Mouse (Mus musculus) layer of hippocampus, adult 8-10 months (tissue): ENCODE measurements around the gene Mal. TPM values are rescaled to one million over a fixed set of nuclear protein-coding genes. Genes with fewer than 3 reads are reported as not detected.
A peak's percentile ranks its signal among the peaks of the same experiment; 100 is the strongest.
"Not testable (repeated sequence)": the region's sequence is repeated elsewhere in the genome, so short reads cannot be mapped to it uniquely, and the experiment has no call there.

Source experiments
- DNase-seq, 2 experiments: peaks; one replicate each; pipeline ENCODE4 v3.0.0; 2022; ENCODE audit warnings: low spot score in 2 of 2
- total RNA-seq, 4 experiments: library from RNA; stranded (reverse); gene quantifications; 2 replicates each; pipeline ENCODE4 v1.2.4; 2022

The Mal gene
- total RNA-seq, 4 experiments from 2014 or later = 85.6 to 103 (median 87.1) TPM

DNA sequence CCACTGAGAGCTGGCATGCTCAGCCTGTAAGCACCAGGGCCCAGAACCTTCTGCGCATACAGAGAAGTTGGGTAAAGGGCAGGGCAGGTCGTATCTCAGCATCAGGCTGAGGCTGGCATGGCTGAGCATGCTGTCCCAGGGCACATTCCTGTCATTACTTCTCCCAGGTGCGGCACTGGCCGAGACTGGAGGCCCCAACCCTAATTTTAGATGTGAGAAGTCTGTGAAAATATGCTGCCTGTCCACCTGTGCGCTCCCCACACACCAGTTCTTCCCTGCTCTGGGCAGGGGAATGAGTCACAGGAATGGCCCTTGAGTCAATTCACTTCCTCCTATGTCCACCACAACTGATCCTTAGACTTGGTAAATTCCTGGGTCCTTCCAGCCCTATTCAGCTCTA, 30.8 kb downstream of the Mal start:
- no peak for DNase-seq

DNA sequence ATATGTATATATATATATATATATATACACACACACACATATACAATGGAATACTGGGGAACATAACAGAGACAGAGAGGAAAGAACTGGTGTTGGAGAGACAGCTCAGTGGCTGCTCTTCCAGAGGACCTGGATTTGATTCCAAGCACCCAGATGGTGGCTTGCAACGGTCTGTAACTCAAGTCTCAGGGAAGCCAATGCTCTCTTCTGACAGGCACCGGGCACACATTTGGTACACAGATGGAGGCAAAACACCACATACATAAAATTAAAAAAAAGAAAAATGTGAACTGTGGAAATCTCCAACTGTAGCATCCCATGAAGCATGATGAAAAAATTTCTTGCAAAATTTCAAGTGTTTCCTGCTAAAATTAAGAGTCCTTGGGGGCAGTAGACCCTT, 31.7 kb downstream of the Mal start:
- DNase-seq = no peak

DNA sequence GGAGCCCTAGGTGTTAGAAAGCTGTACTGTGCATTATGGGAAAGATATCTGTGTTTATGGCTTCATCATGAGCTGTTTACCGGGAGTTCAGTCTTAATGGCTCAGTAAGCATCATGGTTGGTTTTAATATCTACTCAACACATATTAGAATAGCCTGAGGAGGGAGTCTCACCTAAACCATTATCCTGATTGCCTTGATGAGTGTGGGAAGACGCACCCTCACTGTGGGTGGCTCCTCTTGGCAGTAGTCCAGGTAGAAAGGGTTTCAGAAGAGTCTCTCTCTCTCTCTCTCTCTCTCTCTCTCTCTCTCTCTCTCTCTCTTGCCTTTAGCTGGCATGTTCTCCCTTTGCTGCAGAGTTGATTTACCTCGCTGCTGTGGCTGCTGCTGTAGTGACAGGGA, 34.4 kb downstream of the Mal start:
- no peak for DNase-seq

DNA sequence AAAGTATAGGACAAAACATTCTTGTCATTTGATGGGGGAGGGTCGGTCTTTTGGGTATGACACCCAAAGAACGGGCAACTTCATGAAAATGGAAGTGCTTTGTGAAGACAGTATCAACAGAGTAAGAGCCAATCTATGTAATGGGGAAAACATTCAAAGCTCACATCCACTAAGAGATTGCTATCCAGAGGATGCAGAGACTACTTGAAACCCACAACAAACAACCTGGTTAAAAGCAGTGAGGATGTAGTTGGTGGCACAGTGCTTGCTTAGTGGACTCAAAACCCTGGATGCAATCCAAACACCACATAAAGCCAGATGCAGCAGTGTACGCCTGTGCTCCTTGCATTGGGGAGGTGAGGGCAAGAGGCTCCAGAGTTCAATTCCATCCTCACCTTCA, 37.2 kb downstream of the Mal start:
- DNase-seq = no peak

DNA sequence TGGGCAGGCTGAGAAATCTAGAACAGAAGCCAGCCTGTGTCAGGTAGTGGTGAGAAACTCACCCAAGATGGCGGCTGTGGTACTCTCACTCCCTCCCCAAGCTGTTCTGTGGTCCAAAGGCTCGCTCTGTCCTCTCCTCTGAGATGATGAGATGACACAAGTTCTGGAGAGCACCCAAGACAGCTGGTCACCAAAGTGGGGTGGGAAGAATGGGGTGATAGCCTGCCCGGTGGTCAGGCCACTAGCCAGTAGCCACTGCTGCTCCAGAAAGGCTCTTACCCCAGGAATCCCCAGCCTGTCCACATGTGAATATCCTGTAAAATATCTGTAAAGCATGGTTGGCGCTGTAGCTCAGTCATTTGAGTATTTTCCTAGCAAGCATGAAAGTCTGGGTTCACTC, 44.2 kb downstream of the Mal start:
- peak; percentile 29 to 44 for DNase-seq

DNA sequence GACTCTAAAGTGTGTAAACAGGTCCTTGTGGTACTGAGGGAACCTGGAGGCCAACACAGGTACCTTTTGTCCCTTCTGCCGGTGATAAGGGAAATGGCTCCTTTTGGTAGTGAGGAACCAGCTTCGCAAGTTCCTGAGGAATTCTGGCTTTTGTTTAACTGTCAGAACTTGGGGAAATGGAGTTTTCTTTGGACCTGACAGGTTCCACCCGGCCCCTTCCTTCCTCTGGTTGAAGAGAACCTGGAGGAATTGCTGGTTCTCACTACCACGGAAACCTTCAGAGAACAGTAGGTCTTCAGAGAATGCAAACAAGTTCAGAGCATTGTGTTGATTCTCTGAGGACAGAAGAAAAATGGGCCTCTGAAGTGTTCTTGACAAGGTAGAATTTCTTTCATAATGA, 45.1 kb downstream of the Mal start:
- DNase-seq = no peak

DNA sequence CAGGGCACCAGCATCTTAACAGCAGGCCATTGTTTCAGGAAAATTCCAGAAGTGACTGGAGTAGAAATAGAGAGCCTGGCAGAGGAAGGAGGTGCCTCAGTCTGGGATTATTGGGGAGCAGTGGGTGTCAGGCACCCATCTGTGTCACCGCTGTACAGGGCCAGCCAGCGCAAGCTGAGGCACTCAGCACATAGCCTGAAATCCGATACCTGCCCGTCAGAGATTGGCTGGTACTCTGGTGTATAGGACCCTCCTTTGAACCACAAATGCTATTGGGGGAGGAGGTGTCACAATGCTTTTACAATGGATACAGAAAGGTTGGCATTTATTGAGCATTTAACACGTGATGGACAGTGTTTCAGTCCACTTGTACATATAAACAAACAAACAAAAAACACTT, 47.5 kb downstream of the Mal start:
- DNase-seq = no peak

DNA sequence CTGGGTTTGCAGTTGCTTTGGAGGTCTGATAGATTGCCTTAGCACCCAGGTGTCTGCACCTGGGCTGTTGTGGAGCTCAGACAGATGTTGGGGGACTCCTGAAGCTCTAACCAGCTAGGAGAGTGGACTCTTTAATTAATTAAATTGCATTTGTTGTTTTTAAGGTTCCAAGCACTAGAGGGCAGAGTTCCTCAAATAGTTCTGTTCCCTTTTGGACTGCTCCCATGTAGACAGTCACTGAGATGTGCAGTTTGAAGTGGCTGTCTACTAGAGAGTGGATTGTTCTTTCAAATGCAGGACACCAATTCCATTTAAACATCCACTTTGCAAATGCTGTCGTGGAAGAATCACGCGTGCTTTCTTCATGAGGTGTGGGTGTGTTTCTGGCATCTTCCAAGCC, 48.3 kb downstream of the Mal start:
- DNase-seq = no peak

DNA sequence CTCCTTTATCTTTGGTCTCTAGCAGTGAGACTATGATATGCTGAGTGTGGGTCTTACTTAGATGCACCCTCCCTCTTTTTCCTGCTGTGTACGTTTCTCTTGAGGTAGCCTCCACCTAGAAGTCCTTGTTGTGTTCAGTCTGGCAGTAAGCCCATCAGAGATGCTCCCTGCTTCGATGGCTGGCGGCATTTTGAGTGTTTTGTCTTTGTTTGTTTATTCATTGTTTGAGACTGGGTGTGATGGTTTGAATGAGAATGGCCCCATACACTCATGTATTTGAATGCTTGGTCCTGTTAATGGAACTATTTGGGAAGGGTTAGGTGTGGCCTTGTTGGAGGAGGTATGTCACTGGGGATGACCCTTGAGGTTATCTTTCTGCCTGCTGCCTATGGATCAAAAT, 51.3 kb downstream of the Mal start:
- DNase-seq = no peak

DNA sequence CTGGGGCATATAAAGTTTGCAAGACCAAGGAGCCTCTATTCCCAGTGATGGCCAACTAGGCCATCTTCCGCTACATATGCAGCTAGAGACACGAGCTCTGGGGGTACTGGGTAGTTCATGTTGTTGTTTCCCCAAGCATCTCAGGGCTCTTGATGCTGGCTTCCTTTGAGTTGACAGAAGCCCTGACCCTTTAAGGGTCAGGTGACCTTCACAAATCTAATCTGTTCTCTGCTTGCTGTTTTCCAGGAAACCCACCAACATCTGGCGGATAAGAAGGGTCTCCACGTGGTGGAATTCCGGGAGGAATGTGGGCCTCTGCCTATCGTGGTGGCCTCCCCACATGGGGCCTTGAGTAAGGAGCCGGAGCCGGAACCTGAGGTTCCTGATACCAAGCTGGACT, 53.1 kb downstream of the Mal start:
- DNase-seq = not testable (repeated sequence)

DNA sequence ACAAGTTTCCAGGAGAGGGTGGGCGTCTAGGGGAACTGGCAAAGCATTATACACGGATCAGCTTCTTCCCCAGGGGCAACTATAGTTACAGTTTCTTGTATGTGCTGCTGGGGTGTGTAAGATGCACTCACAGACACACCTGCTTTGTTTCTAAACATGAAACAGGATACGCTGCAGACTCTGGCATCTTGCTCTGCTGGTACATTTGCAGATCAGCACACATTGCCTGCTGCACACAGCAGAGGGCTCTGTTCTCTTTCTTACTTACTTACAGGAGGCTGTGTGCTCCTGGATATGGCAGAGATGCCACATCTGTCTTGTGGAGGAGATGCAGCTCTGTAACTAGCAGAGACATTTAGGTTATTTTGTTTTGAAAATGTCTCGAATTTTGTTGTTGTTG, 65.7 kb downstream of the Mal start:
- DNase-seq = no peak

DNA sequence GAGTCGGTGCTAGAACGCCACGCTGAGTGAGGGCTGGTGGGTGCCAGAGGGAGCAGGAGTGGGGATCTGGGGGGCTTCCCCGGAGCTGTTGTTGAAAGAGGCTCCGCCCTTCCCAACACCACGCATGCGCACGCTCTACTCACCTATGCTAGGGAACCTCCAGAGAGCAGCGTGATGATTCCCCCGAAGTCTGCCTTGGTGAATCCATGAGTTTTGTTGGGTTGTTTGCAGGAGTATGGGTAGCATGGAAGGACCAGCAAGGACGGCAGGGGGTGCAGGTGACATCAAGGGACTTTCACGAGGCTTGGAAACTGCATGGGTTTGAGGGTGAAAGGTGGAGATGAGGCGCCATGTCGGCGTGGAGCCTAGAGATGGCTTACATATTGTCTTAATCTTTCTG, 66.3 kb downstream of the Mal start:
- no peak for DNase-seq

DNA sequence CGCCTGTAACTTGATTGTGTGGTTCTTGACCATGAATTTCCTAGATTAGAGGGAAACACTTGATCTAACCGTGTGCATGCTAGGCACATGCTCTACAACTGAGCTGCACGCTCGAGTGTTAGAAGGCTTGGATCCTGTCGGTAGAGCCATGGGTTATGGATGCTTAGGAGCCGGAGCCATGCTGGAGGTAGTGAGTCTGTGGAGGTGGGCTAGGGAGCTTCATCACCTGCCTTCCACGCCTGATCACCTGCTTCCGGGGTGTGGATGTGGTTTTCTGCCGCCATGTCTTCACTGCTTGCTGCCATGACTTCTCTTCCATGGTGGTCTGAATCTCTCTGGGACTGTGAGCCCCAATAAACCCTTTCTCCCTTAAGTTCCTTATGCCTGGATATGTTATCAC, 67.6 kb downstream of the Mal start:
- no peak for DNase-seq

DNA sequence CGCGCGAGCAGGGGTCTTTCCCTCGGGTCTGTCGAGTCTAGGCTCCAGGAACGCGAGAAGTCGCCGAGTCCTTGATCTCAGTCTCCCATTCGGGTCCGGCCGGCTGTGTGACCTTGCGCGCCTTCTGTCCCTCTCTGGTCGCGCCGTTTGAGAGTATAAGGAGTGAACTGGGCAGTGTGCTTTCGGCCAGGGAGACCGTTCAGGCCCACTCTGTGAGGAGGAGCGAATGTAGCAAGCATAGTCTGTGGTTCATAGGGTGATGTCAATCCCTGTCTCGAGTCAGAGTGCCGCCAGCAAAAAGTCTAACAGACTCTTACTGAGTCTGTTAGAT, 69.0 kb downstream of the Mal start:
- DNase-seq = no peak

DNA sequence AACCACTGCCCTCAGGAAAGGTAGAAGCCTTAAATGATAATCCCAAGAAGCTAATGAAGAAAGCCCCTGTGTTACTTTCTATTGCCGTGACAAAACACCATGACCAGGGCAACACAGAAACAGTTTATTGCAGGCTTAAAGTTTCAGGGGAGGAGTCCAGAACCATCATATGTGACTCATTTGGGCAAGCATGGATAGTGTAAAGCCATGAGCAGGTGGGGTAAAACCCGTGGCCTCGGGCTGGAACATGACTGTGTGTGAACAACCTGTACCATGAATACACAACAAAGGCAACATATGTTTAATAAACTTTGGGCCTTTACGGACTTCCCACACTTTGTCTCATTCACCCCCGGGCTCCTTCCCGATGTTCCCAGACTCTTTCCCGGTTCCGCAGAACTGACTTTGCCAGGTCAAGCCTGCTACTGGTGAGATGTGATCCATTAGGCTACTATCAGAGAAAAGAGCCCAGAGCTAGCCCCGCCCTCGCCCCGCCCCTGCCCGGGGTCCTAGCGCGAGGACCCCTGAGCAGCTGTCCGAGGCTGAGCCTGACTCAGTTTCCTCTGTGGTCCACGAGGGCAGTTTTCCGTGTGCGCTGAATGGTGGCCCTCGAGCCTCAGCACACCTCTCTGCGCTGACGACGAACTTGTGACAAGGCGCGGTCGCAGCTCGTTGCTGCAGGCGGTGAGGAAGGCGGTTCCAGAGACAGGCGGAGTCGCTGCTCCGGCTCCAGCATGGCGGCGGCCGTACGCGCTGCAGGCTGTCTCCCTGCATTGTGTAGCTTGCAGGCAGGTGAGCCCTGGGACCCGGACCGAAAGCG, 69.6 kb downstream of the Mal start, which contains the start of the genes Zfp661 and Mrps5:
TSS of gene Zfp661 (minus strand) at position 401 of the 820 bp plus-strand sequence.
TSS of gene Mrps5 (plus strand) at position 529 of the 820 bp plus-strand sequence.
- DNase-seq = peak; percentile 61 to 79

DNA sequence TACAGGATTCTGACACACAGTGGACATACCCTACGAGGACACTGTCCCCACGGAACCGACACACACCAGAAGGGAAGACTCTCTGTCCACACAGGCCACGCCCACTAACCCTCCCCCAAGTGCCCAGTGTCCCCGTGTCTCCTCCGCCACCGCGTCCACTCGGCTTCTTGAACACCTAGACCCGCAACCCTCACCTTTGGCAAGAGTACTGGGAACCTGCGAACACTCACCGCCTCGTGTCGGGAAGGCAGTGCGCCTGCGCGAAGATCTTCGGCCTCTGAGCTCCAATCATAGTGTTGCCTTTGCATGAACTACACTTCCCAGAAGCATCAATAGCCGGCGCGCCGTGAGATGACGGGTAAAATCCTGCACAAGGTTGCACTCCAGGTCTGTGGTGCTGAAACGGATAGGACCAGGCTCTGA, 72.0 kb downstream of the Mal start:
- peak; percentile 94 to 96 for DNase-seq

Other genes starting within 250 kb of the Mal start
- under 1 TPM in 2 of 4 experiments, not detected in 2; 0.13 to 0.27 TPM for gene Gpat2, start 231.5 kb downstream of the Mal start, total RNA-seq
- 10 to 100 TPM; 17.9 to 21.1 (median 19.8) TPM for gene Fahd2a, start 212.1 kb downstream of the Mal start, total RNA-seq
- 10 to 100 TPM; 74.3 to 80.1 (median 78.6) TPM for gene Kcnip3, start 134.6 kb downstream of the Mal start, total RNA-seq
- under 1 TPM in 3 of 4 experiments, not detected in 1; 0.09 to 0.39 (median 0.18) TPM for gene Prom2, start 115.2 kb downstream of the Mal start, total RNA-seq
- gene Zfp661, start 69.6 kb downstream of the Mal start, total RNA-seq = 1 to 10 TPM; 7.1 to 8.6 (median 7.8) TPM
- gene Mrps5, start 69.5 kb downstream of the Mal start, total RNA-seq = 100 to 1,000 TPM in 2 of 4 experiments, 10 to 100 TPM in 2; 88.6 to 107 (median 96.5) TPM
- gene Mall, start 73.2 kb upstream of the Mal start, total RNA-seq = 1 to 10 TPM in 1 of 4 experiments, under 1 TPM in 3; 0.54 to 1.1 (median 0.86) TPM
- gene Nphp1, start 132.2 kb upstream of the Mal start, total RNA-seq = 10 to 100 TPM; 20.6 to 21.7 (median 21.2) TPM
- 10 to 100 TPM; 36.7 to 53.4 (median 48.4) TPM for gene Mtln, start 135.8 kb upstream of the Mal start, total RNA-seq
- under 1 TPM in 2 of 4 experiments, not detected in 2; 0.25 to 0.99 TPM for gene Bub1, start 175.2 kb upstream of the Mal start, total RNA-seq
- not detected for gene Acoxl, start 182.2 kb upstream of the Mal start, total RNA-seq